Mouse (Mus musculus): Measurements from ENCODE around the gene Dock9. TPM values are rescaled to one million over a fixed set of nuclear protein-coding genes. Genes with fewer than 3 reads are reported as not detected.
A peak's percentile ranks its signal among the peaks of the same experiment; 100 is the strongest.

The Dock9 gene
- polyA plus RNA-seq, 1 experiment from 2014 or later: 17.0 TPM

DNA sequence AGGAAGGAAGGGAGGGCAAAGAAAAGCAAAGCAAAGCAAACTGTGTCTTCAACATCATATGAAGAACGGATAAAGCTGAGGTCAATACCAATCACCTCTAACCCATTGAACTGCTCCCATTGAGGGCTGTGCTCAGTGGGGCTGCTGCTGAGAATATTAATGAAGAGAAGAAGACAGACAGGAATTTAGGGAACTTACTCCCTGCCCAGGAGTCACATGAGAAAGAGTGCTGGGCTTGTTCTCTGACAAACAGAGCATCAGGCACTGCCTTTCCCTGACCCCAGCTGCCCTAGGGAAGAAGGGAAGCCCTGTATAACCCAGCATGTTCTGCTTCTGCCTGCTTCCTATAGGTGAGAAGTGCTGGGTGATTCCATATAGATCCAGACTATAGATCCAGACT, 109.5 kb downstream of the Dock9 start:
- H3K9me3 ChIP-seq: no peaks in the 10 kb centered on the region
- H3K36me3 ChIP-seq: no peaks in the 10 kb centered on the region
- no peaks in the 10 kb centered on the region for H3K27me3 ChIP-seq (replicated peaks)
- no peak overlapping the region for H3K4me3 ChIP-seq (replicated peaks)
- ATAC-seq: no peak
- no peak overlapping the region for H3K27ac ChIP-seq
- WGBS: 79% methylated on average over 1 of the region's 1 CpGs
- no peak overlapping the region for H3K9ac ChIP-seq
- no peak overlapping the region for H3K4me2 ChIP-seq (replicated peaks)
- peaks cover 4% of the 10 kb centered on the region; the same call in 1 of the 2 replicates for H3K4me1 ChIP-seq (replicated peaks)

GRCm38 (mm10) chr14:121687274-121687673, 110.4 kb downstream of the Dock9 start:
- 70% methylated on average over 7 of the region's 7 CpGs for WGBS
- H3K27ac ChIP-seq: no peak overlapping the region
- no peak for ATAC-seq
- no peaks in the 10 kb centered on the region for H3K36me3 ChIP-seq
- H3K4me1 ChIP-seq (replicated peaks): peaks cover 9% of the 10 kb centered on the region; the same call in 1 of the 2 replicates
- no peak overlapping the region for H3K4me2 ChIP-seq (replicated peaks)
- no peaks in the 10 kb centered on the region for H3K27me3 ChIP-seq (replicated peaks)
- no peak overlapping the region for H3K4me3 ChIP-seq (replicated peaks)
- H3K9ac ChIP-seq: no peak overlapping the region
- no peaks in the 10 kb centered on the region for H3K9me3 ChIP-seq

DNA sequence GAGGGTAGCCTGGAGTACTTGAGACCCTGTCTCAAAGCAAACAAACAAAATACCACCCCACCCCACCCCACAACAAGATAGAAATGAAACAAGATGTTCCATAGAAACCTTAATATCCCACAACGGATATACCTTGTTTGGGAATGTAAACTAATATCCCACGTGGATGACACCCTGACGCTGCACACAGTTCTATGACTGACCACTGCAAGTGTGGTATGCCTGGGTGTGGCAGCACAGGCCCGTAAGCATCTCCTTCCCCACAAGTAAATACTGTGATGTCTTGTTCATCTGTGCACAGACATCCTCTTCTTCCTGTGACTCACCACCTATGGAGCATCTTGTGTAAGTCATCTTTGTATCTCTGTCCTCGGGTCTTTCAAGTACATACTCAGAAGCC, 118.7 kb downstream of the Dock9 start:
- Histone ChIP-seq H3K4me1 (replicated peaks) (peaks cover 36% of the 10 kb centered on the region), H3K27ac (peak overlapping the region; percentile 66), H3K4me3 (replicated peaks) (no peak overlapping the region), H3K9ac (no peak overlapping the region), H3K4me2 (replicated peaks) (no peak overlapping the region), H3K9me3 (no peaks in the 10 kb centered on the region), H3K36me3 (no peaks in the 10 kb centered on the region), H3K27me3 (replicated peaks) (no peaks in the 10 kb centered on the region)
- WGBS: 51% methylated on average over 5 of the region's 5 CpGs
- no peak for ATAC-seq

- no peak overlapping the region for H3K4me3 ChIP-seq (replicated peaks)
- 29% methylated on average over 10 of the region's 10 CpGs for WGBS
- H3K9me3 ChIP-seq: no peaks in the 10 kb centered on the region
- no peak overlapping the region for H3K4me2 ChIP-seq (replicated peaks)
- no peaks in the 10 kb centered on the region for H3K27me3 ChIP-seq (replicated peaks)
- ATAC-seq: no peak
- H3K4me1 ChIP-seq (replicated peaks): peaks cover 36% of the 10 kb centered on the region
- H3K36me3 ChIP-seq: no peaks in the 10 kb centered on the region
- H3K9ac ChIP-seq: no peak overlapping the region
- H3K27ac ChIP-seq: peak overlapping the region; percentile 66
Measured at GRCm38 (mm10) chr14:121678445-121678844, 119.2 kb downstream of the Dock9 start.

DNA sequence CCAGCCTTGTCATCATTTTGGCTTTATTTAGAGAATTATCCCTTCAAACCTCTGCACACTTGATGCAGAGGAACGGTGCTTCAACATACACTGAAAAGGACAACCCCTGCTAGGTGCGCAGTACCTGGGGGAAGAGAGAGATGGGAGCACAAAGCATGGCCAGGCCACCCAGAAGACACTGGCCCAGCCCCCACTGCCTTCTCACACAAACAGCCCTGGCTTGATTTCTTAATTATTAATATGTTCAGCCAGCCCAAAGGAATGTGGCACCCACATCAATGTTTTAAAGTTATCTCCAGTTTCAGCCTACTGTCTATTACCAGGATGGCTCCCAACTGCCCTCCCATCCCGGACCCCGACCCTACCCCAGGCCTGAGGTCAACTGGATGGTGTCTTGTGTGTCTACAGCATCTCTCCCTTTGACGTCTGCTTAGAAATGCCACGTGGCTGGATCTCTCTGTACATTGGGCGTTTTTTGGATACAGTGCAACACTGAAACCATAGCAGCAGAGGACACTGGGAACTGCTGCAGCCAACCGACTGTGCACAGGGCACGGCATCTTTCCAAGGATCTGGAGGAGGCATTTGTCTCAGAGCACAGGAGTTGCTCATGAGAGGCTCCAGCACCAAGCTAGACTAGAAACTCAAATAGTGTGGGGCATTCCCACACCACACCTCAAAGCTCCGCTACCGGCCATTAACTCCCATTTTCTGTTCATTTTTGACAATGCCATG, 120.9 kb downstream of the Dock9 start:
- Histone ChIP-seq H3K27me3 (replicated peaks) (no peaks in the 10 kb centered on the region), H3K36me3 (no peaks in the 10 kb centered on the region), H3K9me3 (no peaks in the 10 kb centered on the region), H3K27ac (peak overlapping the region; percentile 69), H3K4me2 (replicated peaks) (no peak overlapping the region), H3K4me3 (replicated peaks) (no peak overlapping the region), H3K9ac (peak overlapping the region; percentile 28; the same call in 1 of the 2 replicates), H3K4me1 (replicated peaks) (peaks cover 32% of the 10 kb centered on the region)
- peak; percentile 14; the same call in 1 of the 2 replicates for ATAC-seq
- 76% methylated on average over 11 of the region's 11 CpGs for WGBS

DNA sequence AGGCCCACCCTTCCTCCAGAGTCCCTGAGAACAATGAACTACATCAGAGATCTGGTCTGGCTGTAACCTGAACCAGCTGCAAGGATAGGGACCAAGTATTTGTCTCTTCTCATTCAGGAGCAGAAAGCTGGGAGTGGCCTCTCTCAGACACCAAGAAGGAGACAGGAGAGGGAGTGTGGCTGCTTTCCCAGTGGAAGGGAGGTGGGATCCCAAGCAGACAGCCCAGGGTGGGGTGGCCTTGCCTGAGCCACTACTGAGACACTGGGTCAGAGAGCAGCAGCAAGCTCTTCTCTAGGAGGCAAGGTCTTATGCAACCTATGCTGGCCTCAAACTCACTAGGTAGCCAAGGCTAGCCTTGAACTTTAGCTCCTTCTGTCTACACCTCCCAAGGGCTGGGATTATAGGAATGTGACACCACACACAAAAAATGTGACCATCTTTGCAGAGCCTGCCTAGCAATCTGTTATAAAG, 121.5 kb downstream of the Dock9 start:
- peak overlapping the region; percentile 69 for H3K27ac ChIP-seq
- no peak overlapping the region for H3K4me2 ChIP-seq (replicated peaks)
- peak; percentile 64 for ATAC-seq
- H3K27me3 ChIP-seq (replicated peaks): no peaks in the 10 kb centered on the region
- no peak overlapping the region for H3K4me3 ChIP-seq (replicated peaks)
- no peaks in the 10 kb centered on the region for H3K36me3 ChIP-seq
- no peaks in the 10 kb centered on the region for H3K9me3 ChIP-seq
- peaks cover 32% of the 10 kb centered on the region for H3K4me1 ChIP-seq (replicated peaks)
- peak overlapping the region; percentile 28; the same call in 1 of the 2 replicates for H3K9ac ChIP-seq

DNA sequence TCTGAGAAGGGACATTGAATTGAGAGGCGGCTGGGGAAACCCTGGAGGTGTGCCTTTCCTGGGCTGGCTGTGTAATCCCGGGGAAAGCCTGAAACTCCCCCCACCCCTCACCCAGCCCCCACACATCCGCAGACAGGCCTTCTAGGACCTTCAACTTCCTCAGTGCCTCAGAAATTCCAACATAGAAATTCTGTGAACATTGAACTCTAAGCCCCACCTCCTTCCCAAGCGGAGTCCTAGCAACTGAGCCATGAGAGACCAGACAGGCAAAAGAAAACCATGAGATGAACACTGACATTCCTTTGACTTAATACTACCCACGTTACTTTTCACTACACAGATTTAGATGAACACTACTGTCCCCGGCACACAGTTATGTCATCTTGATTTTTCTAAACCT, 122.1 kb downstream of the Dock9 start:
- Histone ChIP-seq H3K27ac (peak overlapping the region; percentile 69; the same call in 1 of the 2 replicates), H3K4me3 (replicated peaks) (no peak overlapping the region), H3K4me1 (replicated peaks) (peaks cover 32% of the 10 kb centered on the region), H3K36me3 (no peaks in the 10 kb centered on the region), H3K4me2 (replicated peaks) (peak overlapping the region; percentile 10; the same call in 1 of the 2 replicates), H3K9me3 (no peaks in the 10 kb centered on the region), H3K9ac (no peak overlapping the region), H3K27me3 (replicated peaks) (no peaks in the 10 kb centered on the region)
- WGBS: 8% methylated on average over 6 of the region's 6 CpGs
- peak; percentile 90 for ATAC-seq

DNA sequence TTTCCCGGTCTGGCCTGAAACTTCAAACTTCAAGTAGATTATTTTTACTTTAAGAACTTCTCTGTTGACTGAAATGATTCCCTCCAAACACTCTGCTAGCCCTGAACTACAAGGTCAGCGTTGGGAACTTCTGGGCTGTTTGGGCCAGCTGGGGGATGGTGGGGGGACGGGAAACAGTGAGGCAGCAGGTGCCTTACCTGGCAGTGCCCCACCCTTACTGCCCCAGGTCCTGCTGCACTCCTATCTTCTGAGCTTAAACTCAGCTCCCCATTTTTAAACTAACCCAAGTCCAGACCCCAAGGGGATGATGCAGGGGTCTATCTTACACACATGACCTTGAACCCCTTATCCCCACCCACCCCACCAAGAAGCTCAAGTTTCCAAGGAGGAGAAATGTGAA, 122.5 kb downstream of the Dock9 start:
- 41% methylated on average over 3 of the region's 3 CpGs for WGBS
- H3K4me2 ChIP-seq (replicated peaks): 0 out of 2 replicates have a peak overlapping the region, but pooled peaks have one; percentile 10
- H3K9ac ChIP-seq: no peak overlapping the region
- H3K36me3 ChIP-seq: no peaks in the 10 kb centered on the region
- no peak overlapping the region for H3K4me3 ChIP-seq (replicated peaks)
- no peaks in the 10 kb centered on the region for H3K9me3 ChIP-seq
- H3K27ac ChIP-seq: peak overlapping the region; percentile 69; the same call in 1 of the 2 replicates
- H3K4me1 ChIP-seq (replicated peaks): peaks cover 32% of the 10 kb centered on the region
- peak; percentile 66 for ATAC-seq
- H3K27me3 ChIP-seq (replicated peaks): no peaks in the 10 kb centered on the region

- Histone ChIP-seq H3K9me3 (no peaks in the 10 kb centered on the region), H3K9ac (no peak overlapping the region), H3K36me3 (0 out of 2 replicates have a peak, but pooled peaks cover 6% of the 10 kb centered on the region), H3K4me3 (replicated peaks) (no peak overlapping the region), H3K4me2 (replicated peaks) (no peak overlapping the region), H3K4me1 (replicated peaks) (0 out of 2 replicates have a peak, but pooled peaks cover 4% of the 10 kb centered on the region), H3K27ac (no peak overlapping the region), H3K27me3 (replicated peaks) (no peaks in the 10 kb centered on the region)
- WGBS: 64% methylated on average over 5 of the region's 5 CpGs
- no peak for ATAC-seq
Measured at GRCm38 (mm10) chr14:121670016-121670415, 127.6 kb downstream of the Dock9 start.

DNA sequence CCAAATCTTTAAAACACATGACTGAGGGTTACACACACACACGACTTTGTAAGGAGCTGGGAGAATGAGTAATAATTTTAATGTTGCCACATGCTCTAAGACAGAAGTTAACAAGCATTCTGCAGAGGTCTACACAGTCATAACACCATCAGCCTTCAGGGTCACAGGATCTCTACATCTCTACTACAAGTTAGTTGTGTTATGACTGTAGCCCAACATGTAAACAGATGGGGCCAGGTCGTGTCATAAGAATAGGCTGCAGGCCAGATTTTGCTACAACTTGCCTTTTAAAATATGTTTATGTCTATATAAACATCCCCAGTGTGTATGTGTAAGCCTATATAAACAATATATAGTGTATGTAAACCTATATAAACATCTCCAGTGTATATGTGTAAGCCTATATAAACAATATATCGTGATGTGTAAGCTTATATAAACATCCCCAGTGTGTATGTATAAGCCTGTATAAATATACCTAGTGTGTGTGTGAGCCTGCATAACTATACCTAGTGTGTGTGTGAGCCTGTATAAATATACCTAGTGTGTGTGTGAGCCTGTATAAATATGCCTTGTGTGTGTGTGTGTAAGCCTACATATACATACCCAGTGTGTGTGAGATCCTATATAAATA, 130.9 kb downstream of the Dock9 start:
- no peaks in the 10 kb centered on the region for H3K27me3 ChIP-seq (replicated peaks)
- H3K9ac ChIP-seq: no peak overlapping the region
- WGBS: 33% methylated on average over 3 of the region's 3 CpGs
- peak; percentile 65 for ATAC-seq
- H3K27ac ChIP-seq: no peak overlapping the region
- H3K4me1 ChIP-seq (replicated peaks): no peaks in the 10 kb centered on the region
- H3K4me3 ChIP-seq (replicated peaks): no peak overlapping the region
- no peak overlapping the region for H3K4me2 ChIP-seq (replicated peaks)
- H3K36me3 ChIP-seq: 0 out of 2 replicates have a peak, but pooled peaks cover 6% of the 10 kb centered on the region
- H3K9me3 ChIP-seq: no peaks in the 10 kb centered on the region

DNA sequence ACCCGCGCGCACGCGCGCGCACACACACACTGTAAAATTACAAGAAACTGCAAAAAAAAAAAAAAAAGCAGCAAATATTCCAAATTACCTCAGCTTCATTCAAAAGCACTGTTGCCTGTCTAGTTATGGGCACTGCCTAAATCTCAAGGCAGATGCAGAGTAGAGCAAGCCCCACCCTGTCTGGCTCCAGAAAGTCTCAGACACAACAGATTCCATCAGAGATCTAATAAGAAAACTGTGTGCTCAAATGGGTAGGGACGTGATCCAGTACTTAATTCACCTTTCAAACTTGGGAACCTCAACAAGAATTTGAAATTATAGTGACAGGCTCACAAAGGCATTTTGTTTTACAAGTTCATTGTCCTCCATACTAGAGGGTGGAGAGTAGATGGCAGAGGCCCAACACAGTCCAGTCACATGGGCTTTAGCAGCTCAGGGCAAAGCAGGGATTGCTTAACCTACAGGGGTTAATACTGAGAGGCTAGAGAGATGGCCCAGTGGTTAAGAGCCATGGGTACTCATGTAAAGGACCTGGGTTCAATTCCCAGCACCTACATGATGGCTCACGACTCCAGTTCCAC, 131.9 kb downstream of the Dock9 start:
- Histone ChIP-seq H3K4me2 (replicated peaks) (no peak overlapping the region), H3K27ac (peak overlapping the region; percentile 56), H3K9ac (no peak overlapping the region), H3K4me3 (replicated peaks) (no peak overlapping the region), H3K27me3 (replicated peaks) (no peaks in the 10 kb centered on the region), H3K9me3 (no peaks in the 10 kb centered on the region), H3K4me1 (replicated peaks) (peaks cover 5% of the 10 kb centered on the region), H3K36me3 (0 out of 2 replicates have a peak, but pooled peaks cover 6% of the 10 kb centered on the region)
- no peak for ATAC-seq
- 98% methylated on average over 9 of the region's 9 CpGs for WGBS

- Histone ChIP-seq H3K4me1 (replicated peaks) (peaks cover 9% of the 10 kb centered on the region), H3K27me3 (replicated peaks) (no peaks in the 10 kb centered on the region), H3K9me3 (no peaks in the 10 kb centered on the region), H3K36me3 (0 out of 2 replicates have a peak, but pooled peaks cover 2% of the 10 kb centered on the region), H3K27ac (no peak overlapping the region), H3K9ac (no peak overlapping the region), H3K4me2 (replicated peaks) (no peak overlapping the region), H3K4me3 (replicated peaks) (no peak overlapping the region)
- 67% methylated on average over 1 of the region's 1 CpGs for WGBS
- peak; percentile 32; the same call in 1 of the 2 replicates for ATAC-seq
Measured at GRCm38 (mm10) chr14:121663913-121664312, 133.7 kb downstream of the Dock9 start.

All from intestine, embryonic 15.5 days (tissue).